Mouse (Mus musculus) monocyte, adult 2 months (primary cell): ENCODE results near the gene Smg7.

Experiments used
- DNase-seq, 2 experiments: peaks; one replicate each; pipeline ENCODE4 v3.0.0; 2022; ENCODE audit warnings: low spot score in 2 of 2, low read depth in 1 of 2

The Smg7 gene

GRCm38 (mm10) chr1:152808392-152808680, 94.1 kb downstream of the Smg7 start:
- no peak for DNase-seq

- DNase-seq: peak; percentile 60 to 74
Measured at GRCm38 (mm10) chr1:152807619-152808391, 94.6 kb downstream of the Smg7 start.

- peak in 1 of 2 experiments; percentile 39 for DNase-seq
Measured at GRCm38 (mm10) chr1:152804907-152805306, 97.5 kb downstream of the Smg7 start.

DNA sequence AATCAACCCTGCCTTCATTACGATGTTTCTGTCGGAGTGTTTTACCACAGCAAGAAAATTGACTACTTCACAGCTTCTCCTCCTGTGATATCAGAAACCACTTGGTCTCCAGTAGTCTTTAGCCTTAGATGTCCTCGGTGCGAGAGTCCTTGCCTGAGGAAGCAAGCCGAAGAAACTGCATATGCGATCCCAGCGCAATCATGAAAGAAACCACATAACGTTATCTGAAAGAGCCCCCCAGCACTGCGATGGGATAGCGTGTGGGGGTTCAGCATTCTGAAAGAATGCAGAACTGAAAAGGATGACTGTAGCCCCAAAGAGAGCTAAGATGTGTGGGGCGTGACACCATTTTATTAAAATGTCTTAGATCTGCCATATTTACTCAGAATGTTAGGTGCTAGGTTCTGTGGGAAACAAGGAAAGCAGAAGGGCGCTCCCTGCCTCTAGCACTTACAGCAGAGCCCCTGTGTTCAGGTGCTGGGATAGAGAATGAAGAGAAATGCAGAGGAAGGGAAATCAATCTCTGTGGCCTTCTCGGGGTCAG, 101.7 kb downstream of the Smg7 start:
- no peak for DNase-seq

GRCm38 (mm10) chr1:152799897-152800296, 102.5 kb downstream of the Smg7 start, which contains the start of gene Ncf2:
Gene Ncf2 (plus strand): TSS chr1:152800194.
- no peak for DNase-seq

DNA sequence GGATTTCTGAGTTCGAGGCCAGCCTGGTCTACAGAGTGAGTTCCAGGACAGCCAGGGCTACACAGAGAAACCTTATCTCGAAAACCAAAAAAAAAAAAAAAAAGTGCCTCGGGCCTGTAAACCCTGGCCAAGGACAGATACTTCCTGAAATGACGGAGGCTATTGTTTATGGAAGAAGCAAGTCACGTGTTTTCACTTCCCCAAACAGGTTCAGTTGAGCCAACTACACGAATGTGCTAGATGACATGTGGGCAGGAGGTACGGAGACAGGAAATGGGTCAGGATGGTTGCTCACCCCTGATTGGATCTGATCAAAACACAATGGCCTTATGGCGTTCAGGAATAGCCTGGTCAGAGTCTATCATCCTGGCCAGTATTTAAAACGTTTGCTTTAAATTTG, 104.3 kb downstream of the Smg7 start:
- no peak for DNase-seq

GRCm38 (mm10) chr1:152796683-152797263, 105.7 kb downstream of the Smg7 start:
- no peak for DNase-seq

DNA sequence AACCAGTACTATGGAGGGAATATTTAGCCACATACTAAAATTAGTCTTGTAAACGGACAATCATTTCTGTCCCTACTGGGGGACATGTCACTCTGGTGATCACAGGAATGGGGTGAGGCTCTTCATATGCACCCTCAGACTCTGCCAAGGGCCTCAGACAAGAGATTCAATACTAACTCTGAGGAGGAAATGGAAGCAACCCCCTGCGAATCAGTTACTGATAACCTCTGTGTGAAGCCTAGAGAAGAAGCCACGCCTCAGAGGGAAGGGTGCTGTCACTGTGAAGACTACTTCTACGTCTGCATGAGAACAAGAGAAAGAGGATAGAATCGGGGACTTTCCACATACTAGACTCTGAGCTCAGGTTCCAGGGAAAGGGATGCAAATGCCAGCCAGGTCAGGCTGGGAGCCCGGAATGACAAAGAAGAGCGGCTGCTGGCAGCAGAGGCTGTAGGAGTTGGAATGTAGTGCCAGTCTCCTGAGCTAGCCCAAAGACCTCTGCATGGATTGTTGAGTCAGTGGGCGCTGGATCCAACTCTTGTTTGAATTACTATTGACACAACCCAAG, 106.7 kb downstream of the Smg7 start:
- DNase-seq: no peak

DNA sequence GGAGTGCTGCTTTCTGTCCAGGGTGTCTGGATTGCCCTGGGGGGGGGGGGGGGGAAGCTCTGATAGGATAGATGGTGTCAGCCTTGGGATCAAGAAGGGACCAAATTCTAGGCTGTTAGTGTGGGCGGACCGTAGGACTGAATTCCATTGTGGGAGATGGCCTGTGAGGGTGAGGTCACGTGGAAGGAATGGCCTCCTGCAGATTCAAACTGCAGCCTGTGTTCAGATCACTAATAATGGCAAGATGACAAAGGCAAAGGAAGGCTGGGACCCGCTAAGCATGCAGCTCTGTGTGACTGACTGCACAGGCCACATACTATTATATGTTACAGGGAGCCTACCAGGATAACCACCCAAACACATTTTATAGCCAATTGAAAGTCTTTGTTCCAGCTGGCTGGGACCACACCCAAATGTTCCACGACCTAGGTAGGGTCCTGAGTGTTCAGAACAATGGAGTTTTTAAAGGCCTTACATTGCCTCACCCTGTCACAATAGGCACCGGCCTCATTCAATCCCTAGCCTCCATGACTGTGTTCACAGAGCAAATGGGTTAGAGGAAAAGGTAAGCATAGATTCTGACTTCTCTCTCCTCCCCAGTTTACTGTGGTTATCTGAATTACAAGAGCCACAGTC, 108.8 kb downstream of the Smg7 start:
- no peak for DNase-seq

GRCm38 (mm10) chr1:152792736-152793494, 109.5 kb downstream of the Smg7 start:
- DNase-seq: no peak

DNA sequence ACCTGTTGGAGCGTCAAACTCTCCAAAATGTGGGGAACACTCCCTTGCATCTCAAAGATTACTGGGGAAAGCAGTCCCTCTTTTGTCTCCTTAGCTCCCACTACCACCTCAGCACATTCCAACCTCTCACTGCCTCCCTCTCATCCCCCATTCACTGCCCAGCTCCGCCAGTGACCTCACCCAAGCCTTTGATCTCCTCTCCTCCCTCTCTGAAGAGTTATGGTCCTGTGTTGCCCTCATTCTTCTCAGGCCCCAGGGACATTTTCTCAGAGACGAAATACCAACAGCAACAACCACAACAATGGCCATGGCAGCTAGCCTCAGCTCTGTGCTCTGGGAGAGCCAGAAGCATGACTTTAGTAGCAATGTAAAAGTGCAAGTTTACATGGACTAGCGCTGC, 111.2 kb downstream of the Smg7 start:
- no peak for DNase-seq

- DNase-seq: no peak
Measured at GRCm38 (mm10) chr1:152790821-152791220, 111.6 kb downstream of the Smg7 start.

DNA sequence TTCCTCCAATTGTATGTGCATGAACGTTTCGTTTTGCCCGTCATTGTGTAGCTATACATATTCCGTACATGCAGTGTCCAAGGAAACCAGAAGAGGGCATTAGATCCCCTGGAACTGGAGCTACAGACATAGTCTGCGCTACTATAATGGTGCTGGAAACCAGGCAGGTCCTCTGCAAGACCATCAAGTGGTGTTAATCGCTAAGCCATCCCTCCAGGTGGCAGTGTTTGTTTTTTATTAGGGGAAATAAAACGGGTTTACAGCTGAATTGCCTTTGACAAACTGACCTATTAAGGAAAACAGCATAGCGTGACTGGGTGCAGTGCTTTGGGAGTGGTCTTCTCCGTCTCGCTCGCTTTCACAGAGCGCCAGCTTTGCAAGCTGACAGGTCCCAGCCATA, 112.2 kb downstream of the Smg7 start:
- peak in 1 of 2 experiments; percentile 40 for DNase-seq

DNA sequence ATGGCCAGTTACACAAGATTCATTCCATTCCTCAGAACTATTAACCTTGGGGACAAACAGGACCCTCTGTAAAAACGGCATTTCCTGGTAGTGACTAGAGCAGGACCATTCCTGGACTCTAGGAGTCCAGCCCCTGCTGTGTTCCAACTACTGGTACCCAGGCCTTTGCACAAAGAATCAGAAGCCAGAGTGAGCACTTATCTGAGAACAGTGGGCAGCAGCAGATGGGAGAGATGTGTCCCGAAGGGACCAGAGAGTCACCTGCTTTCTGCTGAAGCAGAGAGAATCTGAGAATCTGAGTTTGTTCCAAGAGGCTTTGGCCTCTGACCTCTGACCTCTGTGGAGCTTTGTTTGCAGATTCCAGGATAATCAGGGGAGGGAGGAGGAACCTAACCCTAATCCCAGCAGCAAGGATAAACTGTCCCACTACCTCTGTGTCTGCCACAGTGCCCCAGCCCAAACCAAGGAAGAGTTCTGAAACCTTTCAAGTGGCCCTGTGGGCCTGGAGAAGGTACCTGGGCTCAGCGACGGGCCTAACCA, 114.3 kb downstream of the Smg7 start:
- no peak for DNase-seq
